Mouse (Mus musculus): Measurements from ENCODE around the gene Sec63. TPM values are rescaled to one million over a fixed set of nuclear protein-coding genes. Genes with fewer than 3 reads are reported as not detected.

Gene Sec63
- total and polyA plus RNA-seq, 2 experiments from 2014 or later: 14.0 to 24.9 TPM

DNA sequence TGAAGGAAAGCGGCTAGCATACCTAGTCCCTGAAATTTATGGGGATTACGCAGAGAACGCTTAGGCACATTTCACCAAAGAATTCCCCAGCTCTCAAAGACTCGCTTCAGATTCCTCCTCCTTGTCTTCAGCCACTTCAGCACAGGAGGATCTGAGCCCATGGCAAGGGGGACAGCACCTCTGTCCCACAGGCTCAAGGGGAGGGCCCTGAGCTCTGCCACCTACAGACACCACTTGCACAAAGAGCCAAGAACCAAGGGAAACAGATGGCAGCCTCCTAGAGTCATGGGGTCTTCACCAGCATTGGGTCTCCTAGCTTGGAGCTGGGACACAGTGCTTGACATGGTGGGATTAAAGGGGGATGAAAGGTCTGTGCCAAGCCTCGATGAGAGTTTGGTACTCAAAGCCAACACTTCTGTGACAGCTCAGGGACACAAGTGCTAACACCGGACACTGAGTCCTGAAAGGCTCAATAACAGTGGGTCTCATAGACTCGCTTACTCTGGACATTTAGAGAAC lies 111.8 kb downstream of the Sec63 start:
- Histone ChIP-seq H3K27me3 (ENCODE audit: insufficient read depth, low read length) (no peaks in the 10 kb centered on the region), H3K9me3 (ENCODE audit: low read length) (no peaks in the 10 kb centered on the region), H3K4me2 (ENCODE audit: low read depth) (no peak overlapping the region), H3K36me3 (ENCODE audit: insufficient read depth) (no peaks in the 10 kb centered on the region), H3K4me3 (ENCODE audit: low read depth, low read length) (no peak overlapping the region), H3K4me1 (ENCODE audit: insufficient read depth) (no peaks in the 10 kb centered on the region; the same call in 1 of the 2 replicates), H3K9ac (no peak overlapping the region), H3K27ac (ENCODE audit: low read depth, low read length) (peak overlapping the region; percentile 54; the same call in 1 of the 2 replicates)
- WGBS: 39% methylated on average over 7 of the region's 7 CpGs
- TF ChIP-seq CTCF (IDR thresholded peaks at IDR 0.05; ENCODE audit: low read depth): no peak
- ATAC-seq: peak; percentile 21
- no peak for DNase-seq

DNA sequence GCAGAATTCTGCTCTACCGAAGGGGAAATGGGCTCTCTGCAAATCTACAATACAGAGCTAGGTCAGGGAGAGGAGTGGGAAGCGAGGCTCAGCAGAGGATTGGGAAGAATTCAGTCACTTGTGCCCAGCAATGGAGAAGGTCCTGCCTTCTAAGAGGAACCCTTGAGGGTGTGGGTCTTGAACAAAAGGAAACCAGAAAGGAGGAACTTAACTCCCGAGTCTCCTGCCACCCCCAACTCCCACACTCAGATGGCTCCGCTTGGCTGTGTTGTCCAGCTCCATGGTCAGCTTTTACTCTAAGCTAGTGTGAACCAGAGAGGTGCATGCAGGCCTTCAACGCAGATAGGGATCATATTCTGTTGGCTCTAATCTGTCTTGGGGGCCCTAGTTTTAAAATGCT lies 114.9 kb downstream of the Sec63 start:
- 76% methylated on average over 5 of the region's 5 CpGs for WGBS
- no peak for ATAC-seq
- Histone ChIP-seq H3K27ac (ENCODE audit: low read depth, low read length) (no peak overlapping the region), H3K4me1 (ENCODE audit: insufficient read depth) (no peaks in the 10 kb centered on the region; the same call in 1 of the 2 replicates), H3K9ac (no peak overlapping the region), H3K36me3 (ENCODE audit: insufficient read depth) (no peaks in the 10 kb centered on the region), H3K4me2 (ENCODE audit: low read depth) (no peak overlapping the region), H3K4me3 (ENCODE audit: low read depth, low read length) (no peak overlapping the region), H3K9me3 (ENCODE audit: low read length) (no peaks in the 10 kb centered on the region), H3K27me3 (ENCODE audit: insufficient read depth, low read length) (no peaks in the 10 kb centered on the region)
- no peak for TF ChIP-seq CTCF (IDR thresholded peaks at IDR 0.05; ENCODE audit: low read depth)
- no peak for DNase-seq

GRCm38 (mm10) chr10:42879269-42879681 lies 118.0 kb downstream of the Sec63 start:
- Histone ChIP-seq H3K9ac (no peak overlapping the region), H3K4me1 (ENCODE audit: insufficient read depth) (no peaks in the 10 kb centered on the region), H3K4me3 (ENCODE audit: low read depth, low read length) (no peak overlapping the region), H3K4me2 (ENCODE audit: low read depth) (no peak overlapping the region), H3K9me3 (ENCODE audit: low read length) (no peaks in the 10 kb centered on the region), H3K36me3 (ENCODE audit: insufficient read depth) (no peaks in the 10 kb centered on the region), H3K27ac (ENCODE audit: low read depth, low read length) (no peak overlapping the region), H3K27me3 (ENCODE audit: insufficient read depth, low read length) (no peaks in the 10 kb centered on the region)
- 73% methylated on average over 5 of the region's 5 CpGs for WGBS
- DNase-seq (no peak), ATAC-seq (peak; percentile 62)
- no peak for TF ChIP-seq CTCF (IDR thresholded peaks at IDR 0.05; ENCODE audit: low read depth)

DNA sequence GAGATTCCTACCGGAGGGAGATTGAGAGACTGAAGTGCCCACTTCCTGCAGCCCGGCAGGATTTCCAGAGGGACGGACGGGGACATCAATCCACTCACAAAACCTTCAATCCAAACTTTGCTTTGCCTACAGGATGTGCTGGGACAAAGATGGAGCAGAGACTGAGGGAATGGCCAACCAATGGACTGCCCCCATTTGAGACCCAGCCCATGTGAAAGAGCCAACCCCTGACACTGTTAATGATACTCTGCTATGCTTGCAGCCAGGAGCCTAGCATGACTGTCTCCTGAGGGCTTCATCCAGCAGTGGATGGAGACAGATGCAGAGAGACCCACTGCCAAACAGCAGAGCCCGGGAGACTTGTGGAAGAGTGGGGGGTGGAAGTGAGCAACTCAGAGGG lies 118.4 kb downstream of the Sec63 start:
- Histone ChIP-seq H3K4me2 (ENCODE audit: low read depth) (no peak overlapping the region), H3K36me3 (ENCODE audit: insufficient read depth) (no peaks in the 10 kb centered on the region), H3K27me3 (ENCODE audit: insufficient read depth, low read length) (no peaks in the 10 kb centered on the region), H3K4me3 (ENCODE audit: low read depth, low read length) (no peak overlapping the region), H3K9ac (no peak overlapping the region), H3K27ac (ENCODE audit: low read depth, low read length) (no peak overlapping the region), H3K9me3 (ENCODE audit: low read length) (no peaks in the 10 kb centered on the region), H3K4me1 (ENCODE audit: insufficient read depth) (no peaks in the 10 kb centered on the region)
- ATAC-seq: no peak
- TF ChIP-seq CTCF (IDR thresholded peaks at IDR 0.05; ENCODE audit: low read depth): no peak
- no peak for DNase-seq
- 83% methylated on average over 5 of the region's 5 CpGs for WGBS

Other genes starting within 250 kb of the Sec63 start
- gene Nr2e1, start 177.9 kb upstream of the Sec63 start, total RNA-seq (2014; rRNA removed): 3.9 and 6.2 TPM in 2 replicates
- gene Nr2e1, start 177.9 kb upstream of the Sec63 start, polyA plus RNA-seq (2015; fragmentation: Nextera tagmentation; extraction: Ambion mirVana): 8.3 and 10.2 TPM in 2 replicates
- 42.9 and 44.6 TPM in 2 replicates for gene Ostm1, start 177.7 kb upstream of the Sec63 start, total RNA-seq (2014; rRNA removed)
- 35.2 and 39.2 TPM in 2 replicates for gene Ostm1, start 177.7 kb upstream of the Sec63 start, polyA plus RNA-seq (2015; fragmentation: Nextera tagmentation; extraction: Ambion mirVana)
- 16.2 and 37.7 TPM in 2 replicates for gene Scml4, start 98.9 kb downstream of the Sec63 start, total RNA-seq (2014; rRNA removed)
- 3.6 and 8.5 TPM in 2 replicates for gene Scml4, start 98.9 kb downstream of the Sec63 start, polyA plus RNA-seq (2015; fragmentation: Nextera tagmentation; extraction: Ambion mirVana)